Mouse (Mus musculus) heart, embryonic 16.5 days (tissue): ENCODE data around the gene Dok7. TPM values are rescaled to one million over a fixed set of nuclear protein-coding genes. Genes with fewer than 3 reads are reported as not detected.

ENCODE experiments used
- ATAC-seq: fragments of 200-750 bp; cut with Nextera tagmentation; replicated peaks from 2 replicates; pipeline ENCODE4 v1.8.0; 2017; ENCODE audit warnings: moderate number of reproducible peaks; ENCODE audit not compliant: insufficient read depth, low FRiP score; ENCODE audit errors: extremely low read depth
- H3K27ac ChIP-seq: fragments of 300-500 bp; sonication (generic); 2 replicates; pipeline ENCODE4 v1.5.1; 2014; ENCODE audit warnings: mild to moderate bottlenecking, low read length, control low read depth, moderate library complexity
- H3K27me3 ChIP-seq: fragments of 300-500 bp; sonication (generic); 2 replicates; pipeline ENCODE4 v1.6.1; 2014; ENCODE audit warnings: low read length, mixed read lengths; ENCODE audit not compliant: control insufficient read depth, insufficient read depth
- H3K36me3 ChIP-seq: fragments of 300-500 bp; sonication (generic); 2 replicates; pipeline ENCODE4 v1.6.1; 2014; ENCODE audit not compliant: control insufficient read depth, insufficient read depth
- H3K4me1 ChIP-seq: fragments of 300-500 bp; sonication (generic); 2 replicates; pipeline ENCODE4 v1.6.1; 2014; ENCODE audit warnings: low read length, mixed read lengths; ENCODE audit not compliant: control insufficient read depth, insufficient read depth
- H3K4me2 ChIP-seq: fragments of 300-500 bp; sonication (generic); 2 replicates; pipeline ENCODE4 v1.6.1; 2014; ENCODE audit warnings: low read depth, mild to moderate bottlenecking, control low read depth, low read length
- H3K4me3 ChIP-seq: fragments of 300-500 bp; sonication (generic); 2 replicates; pipeline ENCODE4 v1.5.1; 2014; ENCODE audit warnings: mild to moderate bottlenecking, control low read depth, low read length
- H3K9ac ChIP-seq: fragments of 300-500 bp; sonication (generic); 2 replicates; pipeline ENCODE4 v1.6.1; 2014; ENCODE audit warnings: low read length, control low read depth
- H3K9me3 ChIP-seq: fragments of 300-500 bp; sonication (generic); replicated peaks from 2 replicates; pipeline ENCODE4 v1.6.1; 2016; ENCODE audit warnings: low read length; ENCODE audit not compliant: control insufficient read depth
- WGBS: fragments of 180-500 bp; shearing (Covaris S2); extraction: QIAGEN DNeasy Blood & Tissue Kit; methylation state at CpG from one replicate; pipeline ENCODE4 v1.1.7; 2014; 5-methylcytosine and 5-hydroxymethylcytosine counted together
- polyA plus RNA-seq: library from polyadenylated mRNA; unstranded; fragments of >200 nt; fragmentation: Nextera tagmentation; extraction: Ambion mirVana; gene quantifications from 2 replicates; pipeline ENCODE4 v1.2.1, GENCODE M21; 2015

Dok7 gene
- polyA plus RNA-seq, 1 experiment from 2014 or later = 14.9 TPM

- no peak overlapping the region for H3K9ac ChIP-seq
- no peaks in the 10 kb centered on the region for H3K9me3 ChIP-seq
- no peak for ATAC-seq
- H3K27ac ChIP-seq = no peak overlapping the region
- H3K4me2 ChIP-seq = no peak overlapping the region
- 64% methylated on average over 7 of the region's 7 CpGs for WGBS
- H3K4me3 ChIP-seq = no peak overlapping the region
- H3K4me1 ChIP-seq = no peaks in the 10 kb centered on the region
- H3K27me3 ChIP-seq = no peaks in the 10 kb centered on the region
- no peaks in the 10 kb centered on the region for H3K36me3 ChIP-seq
These were observed 14.4 kb downstream of the Dok7 start for GRCm38 (mm10) chr5:35070953-35071352.

GRCm38 (mm10) chr5:35071855-35072254 lies 15.3 kb downstream of the Dok7 start:
- Histone ChIP-seq H3K4me3 (no peak overlapping the region), H3K4me2 (no peak overlapping the region), H3K27me3 (no peaks in the 10 kb centered on the region), H3K27ac (no peak overlapping the region), H3K4me1 (no peaks in the 10 kb centered on the region), H3K9me3 (no peaks in the 10 kb centered on the region), H3K9ac (no peak overlapping the region), H3K36me3 (no peaks in the 10 kb centered on the region)
- no peak for ATAC-seq
- WGBS = 86% methylated on average over 6 of the region's 6 CpGs

GRCm38 (mm10) chr5:35073235-35073634 lies 16.7 kb downstream of the Dok7 start:
- Histone ChIP-seq H3K9ac (no peak overlapping the region), H3K4me2 (no peak overlapping the region), H3K4me3 (no peak overlapping the region), H3K27me3 (no peaks in the 10 kb centered on the region), H3K9me3 (no peaks in the 10 kb centered on the region), H3K27ac (no peak overlapping the region), H3K36me3 (peaks cover 4% of the 10 kb centered on the region; the same call in 1 of the 2 replicates), H3K4me1 (no peaks in the 10 kb centered on the region)
- ATAC-seq = no peak
- 59% methylated on average over 11 of the region's 11 CpGs for WGBS

GRCm38 (mm10) chr5:35073992-35074391 lies 17.4 kb downstream of the Dok7 start:
- Histone ChIP-seq H3K9me3 (no peaks in the 10 kb centered on the region), H3K27ac (no peak overlapping the region), H3K4me1 (no peaks in the 10 kb centered on the region), H3K4me2 (no peak overlapping the region), H3K27me3 (no peaks in the 10 kb centered on the region), H3K9ac (no peak overlapping the region), H3K36me3 (peaks cover 4% of the 10 kb centered on the region; the same call in 1 of the 2 replicates), H3K4me3 (no peak overlapping the region)
- ATAC-seq = no peak
- WGBS = 60% methylated on average over 9 of the region's 9 CpGs

- no peaks in the 10 kb centered on the region for H3K4me1 ChIP-seq
- H3K9ac ChIP-seq = no peak overlapping the region
- H3K27me3 ChIP-seq = no peaks in the 10 kb centered on the region
- no peaks in the 10 kb centered on the region for H3K9me3 ChIP-seq
- H3K27ac ChIP-seq = no peak overlapping the region
- ATAC-seq = no peak
- H3K4me2 ChIP-seq = no peak overlapping the region
- H3K36me3 ChIP-seq = peaks cover 4% of the 10 kb centered on the region; the same call in 1 of the 2 replicates
- 96% methylated on average over 1 of the region's 1 CpGs for WGBS
- H3K4me3 ChIP-seq = no peak overlapping the region
These were observed 19.8 kb downstream of the Dok7 start for GRCm38 (mm10) chr5:35076369-35076768.

- H3K4me1 ChIP-seq = peaks cover 2% of the 10 kb centered on the region; the same call in 1 of the 2 replicates
- H3K27me3 ChIP-seq = no peaks in the 10 kb centered on the region
- no peak overlapping the region for H3K4me2 ChIP-seq
- no peak overlapping the region for H3K9ac ChIP-seq
- H3K4me3 ChIP-seq = no peak overlapping the region
- no peak overlapping the region for H3K27ac ChIP-seq
- WGBS = 49% methylated on average over 18 of the region's 18 CpGs
- ATAC-seq = no peak
- H3K9me3 ChIP-seq = no peaks in the 10 kb centered on the region
- H3K36me3 ChIP-seq = peaks cover 4% of the 10 kb centered on the region; the same call in 1 of the 2 replicates
These were observed 22.5 kb downstream of the Dok7 start for GRCm38 (mm10) chr5:35079101-35079500.

- no peak for ATAC-seq
- 64% methylated on average over 3 of the region's 3 CpGs for WGBS
- H3K4me1 ChIP-seq = peaks cover 2% of the 10 kb centered on the region; the same call in 1 of the 2 replicates
- H3K27me3 ChIP-seq = no peaks in the 10 kb centered on the region
- H3K9me3 ChIP-seq = no peaks in the 10 kb centered on the region
- no peak overlapping the region for H3K4me3 ChIP-seq
- no peak overlapping the region for H3K27ac ChIP-seq
- H3K36me3 ChIP-seq = no peaks in the 10 kb centered on the region
- H3K4me2 ChIP-seq = no peak overlapping the region
- no peak overlapping the region for H3K9ac ChIP-seq
These were observed 28.3 kb downstream of the Dok7 start for GRCm38 (mm10) chr5:35084913-35085312.

GRCm38 (mm10) chr5:35088785-35089613 lies 32.4 kb downstream of the Dok7 start:
- 64% methylated on average over 9 of the region's 9 CpGs for WGBS
- no peaks in the 10 kb centered on the region for H3K27me3 ChIP-seq
- H3K4me2 ChIP-seq = no peak overlapping the region
- H3K9ac ChIP-seq = no peak overlapping the region
- H3K27ac ChIP-seq = no peak overlapping the region
- no peaks in the 10 kb centered on the region for H3K4me1 ChIP-seq
- H3K36me3 ChIP-seq = peaks cover 20% of the 10 kb centered on the region
- H3K4me3 ChIP-seq = no peak overlapping the region
- no peak for ATAC-seq
- H3K9me3 ChIP-seq = no peaks in the 10 kb centered on the region

GRCm38 (mm10) chr5:35089614-35089963 lies 33.0 kb downstream of the Dok7 start:
- no peak overlapping the region for H3K4me2 ChIP-seq
- H3K27me3 ChIP-seq = no peaks in the 10 kb centered on the region
- H3K4me1 ChIP-seq = no peaks in the 10 kb centered on the region
- ATAC-seq = no peak
- H3K9me3 ChIP-seq = no peaks in the 10 kb centered on the region
- H3K4me3 ChIP-seq = no peak overlapping the region
- no peak overlapping the region for H3K27ac ChIP-seq
- H3K36me3 ChIP-seq = peaks cover 22% of the 10 kb centered on the region
- 84% methylated on average over 5 of the region's 5 CpGs for WGBS
- no peak overlapping the region for H3K9ac ChIP-seq
